Mouse (Mus musculus): ENCODE results near the gene Fbxo11.

DNA sequence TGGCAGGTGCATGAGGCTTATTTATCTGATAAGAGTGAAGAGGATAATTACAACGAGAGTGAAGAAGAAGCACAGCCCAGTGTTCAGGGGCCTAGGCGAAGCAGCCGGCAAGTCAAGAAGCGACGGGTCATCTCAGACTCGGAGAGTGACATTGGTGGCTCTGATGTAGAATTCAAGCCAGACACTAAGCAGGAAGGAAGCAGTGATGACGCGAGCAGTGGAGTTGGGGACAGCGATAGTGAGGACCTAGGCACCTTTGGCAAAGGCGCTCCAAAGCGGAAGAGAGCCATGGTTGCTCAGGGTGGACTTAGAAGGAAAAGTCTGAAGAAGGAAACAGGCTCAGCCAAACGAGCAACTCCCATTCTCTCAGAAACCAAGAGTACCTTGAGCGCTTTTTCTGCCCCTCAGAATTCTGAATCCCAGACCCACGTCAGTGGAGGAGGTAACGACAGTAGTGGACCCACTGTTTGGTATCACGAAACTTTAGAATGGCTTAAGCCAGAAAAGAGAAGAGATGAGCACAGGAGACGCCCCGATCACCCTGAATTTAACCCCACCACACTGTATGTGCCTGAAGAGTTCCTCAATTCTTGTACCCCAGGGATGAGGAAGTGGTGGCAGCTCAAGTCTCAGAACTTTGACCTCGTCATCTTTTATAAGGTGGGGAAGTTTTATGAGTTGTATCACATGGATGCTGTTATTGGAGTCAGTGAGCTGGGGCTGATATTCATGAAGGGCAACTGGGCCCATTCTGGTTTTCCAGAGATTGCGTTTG is 80.5 kb downstream of the Fbxo11 start:
- TF ChIP-seq CTCF (IDR thresholded peaks at IDR 0.05) (no peak), EP300 (IDR thresholded peaks at IDR 0.05; ENCODE audit: insufficient read depth, low read depth, low read length) (no peak)
